Mouse (Mus musculus) naive thymus-derived CD4-positive, alpha-beta T cell, adult 5 months (primary cell): ENCODE results near the gene Vmn1r232. TPM values are rescaled to one million over a fixed set of nuclear protein-coding genes. Genes with fewer than 3 reads are reported as not detected.

Source experiments
- polyA plus RNA-seq: library from polyadenylated mRNA; unstranded; fragments of 100-300 nt; shearing (Covaris generic); gene quantifications from one replicate; pipeline ENCODE4 v1.2.1, GENCODE M21; 2017

The Vmn1r232 gene
- polyA plus RNA-seq = not detected

DNA sequence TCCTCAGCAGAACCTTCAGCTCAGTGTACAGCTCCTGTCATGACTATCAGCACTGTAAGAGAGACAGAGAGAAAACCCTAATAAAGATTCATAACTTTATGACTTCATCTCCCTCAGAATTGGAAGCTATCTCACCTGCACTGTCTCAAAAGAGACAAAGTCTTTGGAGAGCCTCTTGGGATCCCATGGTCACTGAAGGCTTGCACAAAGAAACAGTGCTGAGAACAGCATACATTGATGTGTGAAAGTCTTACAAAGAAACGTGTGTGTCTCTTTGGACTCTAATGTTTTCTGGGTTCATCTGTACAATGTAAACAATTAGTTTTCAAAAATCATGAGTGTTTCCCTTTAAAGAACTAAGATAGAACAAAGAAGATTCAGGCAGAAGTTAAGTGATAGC lies at the start of gene Vmn1r232:
Vmn1r232 (minus strand) TSS at position 101 of the 400 bp plus-strand sequence.

DNA sequence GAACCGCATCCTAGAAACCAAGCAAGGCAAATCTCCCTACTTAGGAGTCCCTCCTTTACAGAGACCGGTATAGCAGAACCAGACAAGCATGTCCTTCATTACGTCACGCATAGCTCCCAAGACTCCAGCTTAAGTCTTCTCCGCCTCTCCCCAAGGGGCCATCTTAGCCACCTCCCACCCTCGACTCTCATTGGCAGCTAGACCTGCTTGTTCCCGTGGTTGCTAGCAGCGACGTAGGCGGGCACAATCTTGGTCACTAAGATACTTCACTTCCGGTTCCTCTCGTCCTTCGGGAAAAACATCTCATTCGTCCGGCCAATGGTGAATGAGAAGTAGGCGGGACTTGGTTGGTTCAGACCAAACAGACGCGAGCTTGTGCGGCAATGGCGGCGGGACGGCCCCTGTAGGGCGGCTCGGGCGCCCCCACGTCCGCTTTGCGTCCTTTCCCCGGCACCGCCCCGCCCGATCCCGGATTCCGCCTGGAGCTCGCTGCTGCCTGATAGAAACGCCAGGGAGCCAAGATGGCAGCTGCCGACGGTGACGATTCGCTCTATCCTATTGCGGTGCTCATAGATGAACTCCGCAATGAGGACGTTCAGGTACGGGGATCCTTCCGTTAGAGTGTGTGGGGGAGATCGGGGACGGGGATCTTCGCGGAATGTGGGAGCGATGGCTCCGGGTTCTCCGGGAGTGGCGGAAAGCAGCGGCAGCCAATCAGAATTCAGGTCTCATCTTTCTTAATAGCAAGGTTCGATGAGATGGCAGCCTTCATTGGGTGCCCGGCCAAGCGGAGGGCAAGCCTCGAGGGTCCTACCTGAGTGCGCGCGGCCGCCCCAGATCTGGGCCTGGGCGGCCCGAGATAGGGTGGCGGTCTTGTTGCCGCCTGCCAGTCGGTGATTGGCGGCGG lies 25.7 kb upstream of the Vmn1r232 start, which contains the start of gene Ppp2r1a:
Ppp2r1a (plus strand) TSS at position 327 of the 907 bp plus-strand sequence.

DNA sequence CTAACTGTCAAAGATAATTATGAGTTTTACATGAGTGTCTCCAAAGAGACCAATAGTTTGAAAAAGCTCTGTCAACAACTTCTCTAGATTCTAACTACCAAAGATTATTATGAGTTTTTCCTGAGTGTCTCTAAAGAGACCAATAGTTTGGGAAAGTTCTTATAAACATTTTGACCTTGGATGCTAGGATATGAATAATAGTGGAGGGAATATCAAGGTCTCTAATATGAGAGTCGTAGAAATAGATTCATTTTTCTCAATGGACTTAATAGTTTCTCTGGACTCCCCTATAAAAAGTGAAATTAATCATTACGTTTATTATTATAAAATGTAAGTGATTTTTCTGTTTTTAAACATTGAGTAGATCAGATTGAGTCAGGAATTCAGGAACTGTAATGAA lies 14.5 kb downstream of the Vmn1r232 start, which contains the start of gene Vmn1r231:
Vmn1r231 (minus strand) TSS at position 101 of the 400 bp plus-strand sequence.

Other genes with a start within 250 kb of the Vmn1r232 start
- not detected for gene Vmn1r226, start 236.9 kb downstream of the Vmn1r232 start, polyA plus RNA-seq
- not detected for gene Vmn1r227, start 189.9 kb downstream of the Vmn1r232 start, polyA plus RNA-seq
- gene Vmn1r228, start 133.6 kb downstream of the Vmn1r232 start, polyA plus RNA-seq = not detected
- not detected for gene Vmn1r229, start 108.2 kb downstream of the Vmn1r232 start, polyA plus RNA-seq
- not detected for gene Vmn1r230, start 79.3 kb downstream of the Vmn1r232 start, polyA plus RNA-seq
- gene Vmn1r231, start 14.6 kb downstream of the Vmn1r232 start, polyA plus RNA-seq = not detected
- 255 TPM for gene Ppp2r1a, start 25.6 kb upstream of the Vmn1r232 start, polyA plus RNA-seq
- 0.20 TPM for gene Vmn1r233, start 76.8 kb upstream of the Vmn1r232 start, polyA plus RNA-seq
- 8.6 TPM for gene Zfp160, start 89.2 kb upstream of the Vmn1r232 start, polyA plus RNA-seq